Mouse (Mus musculus) forebrain, postnatal 0 days (tissue): ENCODE results near the gene Map4k5. TPM values are rescaled to one million over a fixed set of nuclear protein-coding genes. Genes with fewer than 3 reads are reported as not detected.

Experiments used
- ATAC-seq: fragments of 200-750 bp; cut with Nextera tagmentation; 2 replicates; pipeline ENCODE4 v1.8.0; 2017; ENCODE audit warnings: mild to moderate bottlenecking, moderate library complexity
- DNase-seq: peaks from one replicate; pipeline ENCODE4 v3.0.0-alpha.2; 2015
- H3K27ac ChIP-seq: fragments of 300-500 bp; sonication (generic); 2 replicates; pipeline ENCODE4 v1.5.1; 2014; ENCODE audit warnings: low read depth, mild to moderate bottlenecking, antibody characterized with exemption, low read length, moderate library complexity, mixed read lengths
- H3K27me3 ChIP-seq: fragments of 300-500 bp; sonication (generic); 2 replicates; pipeline ENCODE4 v1.6.1; 2014; ENCODE audit warnings: mild to moderate bottlenecking, low read length, mixed read lengths; ENCODE audit not compliant: insufficient read depth
- H3K36me3 ChIP-seq: fragments of 300-500 bp; sonication (generic); 2 replicates; pipeline ENCODE4 v1.6.1; 2014; ENCODE audit warnings: mild to moderate bottlenecking, moderate library complexity; ENCODE audit not compliant: insufficient read depth
- H3K4me1 ChIP-seq: fragments of 300-500 bp; sonication (generic); 2 replicates; pipeline ENCODE4 v1.6.1; 2014; ENCODE audit warnings: antibody characterized with exemption; ENCODE audit not compliant: insufficient read depth
- H3K4me2 ChIP-seq: fragments of 300-500 bp; sonication (generic); 2 replicates; pipeline ENCODE4 v1.6.1; 2014; ENCODE audit warnings: low read depth, mild to moderate bottlenecking, moderate library complexity
- H3K4me3 ChIP-seq: fragments of 300-500 bp; sonication (generic); 2 replicates; pipeline ENCODE4 v1.5.1; 2014; ENCODE audit warnings: low read depth, low read length, mixed read lengths
- H3K9ac ChIP-seq: fragments of 300-500 bp; sonication (generic); 2 replicates; pipeline ENCODE4 v1.6.1; 2014; ENCODE audit warnings: mild to moderate bottlenecking
- H3K9me3 ChIP-seq: fragments of 300-500 bp; sonication (generic); 2 replicates; pipeline ENCODE4 v1.6.1; 2016; ENCODE audit warnings: low read length
- CTCF ChIP-seq: sonication (generic); IDR thresholded peaks from 2 replicates; pipeline ENCODE4 v1.5.1; 2016; ENCODE audit warnings: antibody characterized with exemption, control low read depth, low read depth
- WGBS: fragments of 180-500 bp; shearing (Covaris S2); extraction: QIAGEN DNeasy Blood & Tissue Kit; methylation state at CpG from one replicate; pipeline ENCODE4 v1.1.7; 2014; 5-methylcytosine and 5-hydroxymethylcytosine counted together
- polyA plus RNA-seq: library from polyadenylated mRNA; unstranded; fragments of >200 nt; fragmentation: Nextera tagmentation; extraction: Ambion mirVana; gene quantifications from 2 replicates; pipeline ENCODE4 v1.2.1, GENCODE M21; 2015
- total RNA-seq: library from RNA; depleted of rRNA; stranded (reverse); fragments of >200 nt; gene quantifications from 2 replicates; pipeline ENCODE4 v1.2.3, GENCODE M21; 2014

Gene Map4k5
- total and polyA plus RNA-seq, 2 experiments from 2014 or later, result 20.4 to 47.6 TPM

DNA sequence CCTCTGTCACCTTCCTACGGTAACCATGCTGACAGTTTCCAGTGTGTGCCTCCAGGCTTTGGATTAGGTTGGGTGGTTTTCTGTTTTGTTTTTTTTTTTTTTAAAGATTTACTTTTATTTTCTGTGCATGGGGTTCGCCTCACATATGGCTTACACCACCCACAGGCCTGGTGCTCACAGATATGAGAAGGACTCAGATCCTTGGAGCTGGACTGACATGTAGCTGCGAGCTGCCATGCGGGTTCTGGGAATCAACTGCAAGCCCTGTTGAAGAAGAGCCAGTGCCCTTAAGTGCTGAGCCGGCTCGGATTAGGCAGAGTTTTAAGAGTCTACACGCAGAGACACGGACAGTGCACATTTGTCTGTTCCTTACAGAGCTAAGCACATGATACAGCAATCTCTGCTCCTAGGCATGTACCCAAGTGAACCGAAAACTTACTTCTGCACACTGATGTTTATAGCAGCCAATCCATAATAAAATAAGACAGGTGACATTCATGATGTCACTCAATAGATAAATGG lies 15.1 kb downstream of the Map4k5 start:
- DNase-seq (no peak), ATAC-seq (no peak)
- H3K27me3 ChIP-seq, result no peaks in the 10 kb centered on the region
- no peak overlapping the region for H3K27ac ChIP-seq
- no peaks in the 10 kb centered on the region; the same call in 1 of the 2 replicates for H3K4me1 ChIP-seq
- no peaks in the 10 kb centered on the region for H3K9me3 ChIP-seq
- no peak overlapping the region for H3K4me3 ChIP-seq
- H3K4me2 ChIP-seq, result no peak overlapping the region
- no peak for TF ChIP-seq CTCF
- H3K9ac ChIP-seq, result no peak overlapping the region
- WGBS, result 89% methylated on average over 9 of the region's 9 CpGs
- 0 out of 2 replicates have a peak, but pooled peaks cover 3% of the 10 kb centered on the region for H3K36me3 ChIP-seq

DNA sequence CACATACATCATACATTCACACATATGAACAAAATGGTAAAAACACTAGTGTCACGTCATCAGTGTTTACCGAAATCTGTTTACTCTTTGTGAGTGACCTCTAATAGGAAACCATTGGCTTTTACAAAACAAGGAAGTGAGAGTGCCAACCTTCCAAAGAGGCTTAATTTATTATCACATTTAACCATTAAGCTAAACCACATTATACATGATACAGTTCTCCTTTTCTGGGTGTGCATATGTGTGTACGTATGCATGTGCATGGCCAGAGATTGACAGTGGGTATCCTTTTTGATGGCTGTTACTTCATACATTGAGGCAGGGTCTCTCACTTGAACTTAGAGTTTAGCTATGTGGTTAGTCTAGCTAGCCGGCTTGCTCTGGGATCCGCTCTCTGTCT lies 21.4 kb downstream of the Map4k5 start:
- Histone ChIP-seq H3K4me1 (no peaks in the 10 kb centered on the region), H3K27ac (no peak overlapping the region), H3K27me3 (no peaks in the 10 kb centered on the region), H3K36me3 (peaks cover 7% of the 10 kb centered on the region; the same call in 1 of the 2 replicates), H3K4me3 (no peak overlapping the region), H3K9me3 (no peaks in the 10 kb centered on the region), H3K4me2 (no peak overlapping the region), H3K9ac (no peak overlapping the region)
- DNase-seq (no peak), ATAC-seq (no peak)
- no peak for TF ChIP-seq CTCF
- 96% methylated on average over 5 of the region's 5 CpGs for WGBS

DNA sequence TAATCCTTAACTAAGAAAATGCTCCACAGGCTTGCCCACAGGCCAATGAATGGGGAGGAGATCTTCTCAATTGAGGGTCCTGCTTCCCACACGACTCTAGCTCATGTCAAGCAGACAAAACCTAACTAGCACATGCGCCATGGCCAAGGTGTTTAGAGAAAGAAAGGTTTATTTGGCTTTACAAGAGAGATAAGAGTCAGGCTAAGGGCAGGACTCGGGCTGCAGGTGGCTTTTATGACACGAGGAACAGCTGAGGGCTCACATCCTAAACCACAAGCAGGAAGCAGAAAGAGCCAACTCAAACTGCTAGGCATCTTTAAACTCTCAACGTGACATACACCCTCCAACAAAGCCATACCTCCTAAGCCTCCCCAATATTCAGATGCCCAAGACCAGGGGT lies 25.7 kb downstream of the Map4k5 start:
- H3K36me3 ChIP-seq, result peaks cover 13% of the 10 kb centered on the region; the same call in 1 of the 2 replicates
- H3K27ac ChIP-seq, result no peak overlapping the region
- no peaks in the 10 kb centered on the region for H3K27me3 ChIP-seq
- no peak for TF ChIP-seq CTCF
- no peaks in the 10 kb centered on the region for H3K4me1 ChIP-seq
- no peak overlapping the region for H3K4me3 ChIP-seq
- no peaks in the 10 kb centered on the region for H3K9me3 ChIP-seq
- ATAC-seq (no peak), DNase-seq (no peak)
- H3K4me2 ChIP-seq, result no peak overlapping the region
- no peak overlapping the region for H3K9ac ChIP-seq
- 88% methylated on average over 5 of the region's 5 CpGs for WGBS

DNA sequence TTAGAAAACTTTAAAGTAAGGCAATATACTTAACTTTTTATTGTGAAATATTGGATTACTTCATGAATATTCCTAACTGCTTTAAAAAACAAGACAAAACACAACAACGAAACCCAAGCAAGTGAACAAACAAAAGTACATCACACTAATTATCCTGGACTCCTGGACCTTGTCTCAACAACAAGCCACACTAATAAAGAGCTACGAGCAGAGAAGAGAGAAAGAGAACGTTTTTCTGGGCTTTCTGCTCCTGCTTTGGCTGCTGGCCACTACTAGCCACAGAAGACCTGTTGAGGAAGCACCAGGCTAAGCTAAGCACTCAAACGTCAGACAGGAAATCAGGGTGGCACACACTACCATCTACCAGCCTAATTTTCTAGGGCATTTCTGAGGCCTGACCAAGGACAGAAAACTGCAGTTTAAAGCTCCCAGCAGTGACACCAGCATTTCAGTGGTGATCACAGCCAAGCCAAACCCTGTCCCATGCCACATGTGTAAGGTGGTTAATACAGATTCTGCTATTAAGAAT lies 28.8 kb downstream of the Map4k5 start:
- Histone ChIP-seq H3K9me3 (no peaks in the 10 kb centered on the region), H3K4me2 (no peak overlapping the region), H3K27ac (no peak overlapping the region), H3K27me3 (no peaks in the 10 kb centered on the region), H3K4me3 (no peak overlapping the region), H3K36me3 (0 out of 2 replicates have a peak, but pooled peaks cover 8% of the 10 kb centered on the region), H3K4me1 (no peaks in the 10 kb centered on the region), H3K9ac (no peak overlapping the region)
- DNase-seq (no peak), ATAC-seq (no peak)
- no peak for TF ChIP-seq CTCF
- 19% methylated on average over 4 of the region's 4 CpGs for WGBS

DNA sequence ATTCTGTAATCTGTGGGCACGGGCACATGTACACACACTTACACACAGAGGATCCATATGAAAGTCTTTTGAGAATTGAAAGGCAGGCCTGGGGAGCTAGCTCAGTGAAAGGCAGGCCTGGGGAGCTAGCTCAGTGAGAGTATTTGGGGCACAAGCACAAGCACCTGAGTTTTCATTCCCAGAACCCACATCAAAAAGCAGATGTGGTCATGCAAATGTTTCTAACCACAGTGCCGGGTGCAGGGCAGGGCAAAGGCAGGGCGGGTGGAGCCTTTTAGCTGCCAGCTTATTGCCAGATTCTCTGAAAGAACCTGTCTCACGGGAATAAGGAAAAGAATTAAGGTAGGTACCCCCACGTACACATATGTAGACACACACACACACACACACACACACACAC lies 29.5 kb downstream of the Map4k5 start:
- 81% methylated on average over 5 of the region's 5 CpGs for WGBS
- Histone ChIP-seq H3K27me3 (no peaks in the 10 kb centered on the region), H3K4me1 (no peaks in the 10 kb centered on the region), H3K4me3 (no peak overlapping the region), H3K4me2 (no peak overlapping the region), H3K27ac (no peak overlapping the region), H3K36me3 (0 out of 2 replicates have a peak, but pooled peaks cover 8% of the 10 kb centered on the region), H3K9ac (no peak overlapping the region), H3K9me3 (no peaks in the 10 kb centered on the region)
- ATAC-seq, result no peak
- no peak for TF ChIP-seq CTCF
- no peak for DNase-seq

DNA sequence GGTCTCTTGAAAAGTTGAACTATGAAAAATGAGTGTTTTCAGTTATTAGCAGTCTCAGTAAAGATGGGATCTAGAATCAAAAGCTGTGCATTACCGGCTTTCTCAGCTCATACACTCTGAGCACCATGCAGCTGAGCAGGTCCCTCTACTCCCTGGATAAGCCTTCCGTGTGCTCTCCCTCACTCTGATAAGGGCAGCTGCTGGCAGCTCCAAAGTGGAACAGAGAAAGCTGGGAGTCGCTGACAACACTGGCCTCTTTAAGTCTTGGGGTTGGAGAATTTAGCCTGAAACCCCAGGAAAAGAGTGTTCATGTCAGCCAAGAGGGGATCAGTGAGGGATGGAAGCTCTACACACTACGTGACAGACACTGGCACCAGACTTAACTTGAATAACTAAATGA lies 34.2 kb downstream of the Map4k5 start:
- H3K9me3 ChIP-seq, result no peaks in the 10 kb centered on the region

DNA sequence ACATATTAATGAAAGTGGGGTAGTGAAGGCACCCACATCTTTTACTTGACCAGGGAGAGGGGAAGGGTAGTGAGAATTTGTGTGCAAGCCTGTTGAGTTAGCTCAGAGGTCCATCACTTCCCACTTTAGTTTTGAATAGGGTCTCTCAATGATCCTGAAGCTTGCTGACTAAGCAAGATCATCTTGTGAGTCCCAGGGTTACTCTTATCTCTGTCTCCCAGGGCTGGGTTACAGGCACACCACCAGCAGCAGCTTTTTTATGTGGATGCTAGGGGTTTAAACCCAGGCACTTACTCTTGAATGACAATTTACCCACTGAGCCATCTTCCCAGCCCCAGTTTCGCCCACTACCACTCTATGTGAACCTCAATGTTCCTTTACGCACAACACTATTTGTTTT lies 35.4 kb downstream of the Map4k5 start:
- Histone ChIP-seq H3K36me3 (peaks cover 8% of the 10 kb centered on the region; the same call in 1 of the 2 replicates), H3K4me3 (no peak overlapping the region), H3K4me2 (no peak overlapping the region), H3K9ac (no peak overlapping the region), H3K4me1 (no peaks in the 10 kb centered on the region), H3K27ac (no peak overlapping the region), H3K9me3 (no peaks in the 10 kb centered on the region), H3K27me3 (no peaks in the 10 kb centered on the region)
- ATAC-seq (no peak), DNase-seq (no peak)
- 99% methylated on average over 2 of the region's 2 CpGs for WGBS
- no peak for TF ChIP-seq CTCF

More for the DNA sequence above, 34.2 kb downstream of the Map4k5 start:
- peaks cover 8% of the 10 kb centered on the region; the same call in 1 of the 2 replicates for H3K36me3 ChIP-seq
- no peak overlapping the region for H3K9ac ChIP-seq
- no peak for DNase-seq
- 85% methylated on average over 4 of the region's 4 CpGs for WGBS
- no peaks in the 10 kb centered on the region for H3K4me1 ChIP-seq
- no peaks in the 10 kb centered on the region for H3K27me3 ChIP-seq
- H3K27ac ChIP-seq, result no peak overlapping the region
- no peak for TF ChIP-seq CTCF
- H3K4me3 ChIP-seq, result no peak overlapping the region
- no peak overlapping the region for H3K4me2 ChIP-seq
- no peak for ATAC-seq
